Mouse (Mus musculus): Measurements from ENCODE around the gene Mthfd2. TPM values are rescaled to one million over a fixed set of nuclear protein-coding genes. Genes with fewer than 3 reads are reported as not detected.

Mthfd2 gene
- total RNA-seq (2023) = 44.9 TPM

DNA sequence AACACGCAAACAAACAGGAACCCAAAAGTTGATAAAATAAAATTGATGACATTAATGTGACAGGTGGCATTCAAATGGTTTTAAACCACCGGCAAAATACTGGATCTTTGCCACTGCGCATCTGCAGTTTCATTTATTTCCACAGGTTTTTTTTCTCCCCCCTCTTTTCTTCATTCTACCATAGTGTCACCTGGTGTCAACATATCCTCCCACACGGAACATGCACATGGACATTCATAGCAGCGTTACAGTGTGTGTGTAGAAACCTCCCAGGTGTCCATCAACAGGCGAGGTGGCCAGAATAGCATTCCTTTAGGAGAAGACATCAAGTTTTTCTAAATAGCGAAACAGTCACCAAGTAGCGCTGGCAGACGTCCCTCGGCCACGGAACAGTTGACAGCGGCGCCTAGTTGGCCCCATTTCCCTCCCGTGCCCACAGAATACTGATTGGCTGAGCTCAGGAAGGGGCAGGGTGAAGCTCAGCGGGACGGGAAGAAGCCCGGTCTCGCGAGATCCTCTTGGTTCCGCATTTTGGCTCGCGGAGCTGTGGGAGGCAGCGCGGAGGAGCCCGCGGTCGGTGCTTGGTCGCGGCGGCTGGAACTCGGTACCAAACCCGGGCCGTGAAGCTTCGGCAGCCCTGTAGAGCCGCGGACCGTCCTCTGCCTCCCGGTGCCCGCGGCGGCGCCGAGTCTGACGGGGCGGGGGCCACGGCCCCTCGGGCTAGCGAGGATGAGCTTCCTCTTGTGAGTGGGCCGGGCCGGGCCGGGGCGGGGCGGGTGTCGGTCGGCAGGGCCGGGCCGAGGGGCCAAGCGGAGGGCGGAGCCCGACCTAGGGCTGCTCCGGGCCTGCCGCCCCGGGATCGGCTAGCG is at the start of gene Mthfd2, which contains the start of gene Mob1a:
Gene Mthfd2 (minus strand): TSS at position 384 of the 869 bp plus-strand sequence.
Gene Mob1a (plus strand): TSS at position 492 of the 869 bp plus-strand sequence.

DNA sequence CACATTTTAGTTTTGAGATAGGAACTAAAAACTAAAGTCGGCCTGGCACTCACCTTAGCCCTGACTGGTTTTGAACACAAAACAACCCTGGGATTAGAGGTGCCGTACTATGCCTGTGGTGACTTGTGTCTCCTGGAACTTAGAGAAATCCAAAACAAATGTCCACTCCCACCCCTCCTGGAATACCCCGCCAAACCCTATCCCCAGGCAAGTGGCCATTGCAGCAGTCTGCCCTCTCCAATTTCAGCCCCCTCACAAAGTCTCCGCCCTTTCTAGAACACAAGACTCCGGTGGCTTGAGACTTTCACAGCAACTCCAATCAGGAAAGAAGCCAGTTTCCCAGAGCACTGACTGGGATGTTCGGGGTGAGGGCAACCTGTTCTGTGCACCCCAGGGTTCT is 23.2 kb upstream of the Mthfd2 start, which contains the start of gene Bola3:
Gene Bola3 (plus strand): TSS at position 275 of the 400 bp plus-strand sequence.

Other genes with a start within 250 kb of the Mthfd2 start
- gene Pcgf1, start 248.0 kb downstream of the Mthfd2 start, total RNA-seq (2023) = 20.6 TPM
- not detected for gene Lbx2, start 239.5 kb downstream of the Mthfd2 start, total RNA-seq (2023)
- gene Ccdc142, start 224.3 kb downstream of the Mthfd2 start, total RNA-seq (2023) = 10.7 TPM
- 6.1 TPM for gene Gm42688, start 224.3 kb downstream of the Mthfd2 start, total RNA-seq (2023)
- gene Mrpl53, start 216.9 kb downstream of the Mthfd2 start, total RNA-seq (2023) = 24.3 TPM
- gene Mogs, start 210.4 kb downstream of the Mthfd2 start, total RNA-seq (2023) = 38.4 TPM
- 37.7 TPM for gene Wbp1, start 204.3 kb downstream of the Mthfd2 start, total RNA-seq (2023)
- 25.4 TPM for gene Ino80b, start 200.5 kb downstream of the Mthfd2 start, total RNA-seq (2023)
- gene Rtkn, start 190.4 kb downstream of the Mthfd2 start, total RNA-seq (2023) = not detected
- not detected for gene Wdr54, start 169.5 kb downstream of the Mthfd2 start, total RNA-seq (2023)
- gene 1700003E16Rik, start 169.5 kb downstream of the Mthfd2 start, total RNA-seq (2023) = not detected
- 85.3 TPM for gene Dctn1, start 160.0 kb downstream of the Mthfd2 start, total RNA-seq (2023)
- gene Slc4a5, start 106.1 kb downstream of the Mthfd2 start, total RNA-seq (2023) = not detected
- gene Mob1a, start 108 bp upstream of the Mthfd2 start, total RNA-seq (2023) = 112 TPM
- gene Bola3, start 23.2 kb upstream of the Mthfd2 start, total RNA-seq (2023) = 27.1 TPM
- 152 TPM for gene Tet3, start 133.2 kb upstream of the Mthfd2 start, total RNA-seq (2023)
- 39.9 TPM for gene Dguok, start 181.1 kb upstream of the Mthfd2 start, total RNA-seq (2023)
- not detected for gene Actg2, start 210.4 kb upstream of the Mthfd2 start, total RNA-seq (2023)
- 19.0 TPM for gene Stambp, start 246.8 kb upstream of the Mthfd2 start, total RNA-seq (2023)